Mouse (Mus musculus) lung, postnatal 25 days (tissue): ENCODE results near the gene Sh3pxd2b.

Experiments used
- DNase-seq: peaks from one replicate; pipeline ENCODE4 v3.0.0; 2022; ENCODE audit warnings: low spot score

Sh3pxd2b gene

DNA sequence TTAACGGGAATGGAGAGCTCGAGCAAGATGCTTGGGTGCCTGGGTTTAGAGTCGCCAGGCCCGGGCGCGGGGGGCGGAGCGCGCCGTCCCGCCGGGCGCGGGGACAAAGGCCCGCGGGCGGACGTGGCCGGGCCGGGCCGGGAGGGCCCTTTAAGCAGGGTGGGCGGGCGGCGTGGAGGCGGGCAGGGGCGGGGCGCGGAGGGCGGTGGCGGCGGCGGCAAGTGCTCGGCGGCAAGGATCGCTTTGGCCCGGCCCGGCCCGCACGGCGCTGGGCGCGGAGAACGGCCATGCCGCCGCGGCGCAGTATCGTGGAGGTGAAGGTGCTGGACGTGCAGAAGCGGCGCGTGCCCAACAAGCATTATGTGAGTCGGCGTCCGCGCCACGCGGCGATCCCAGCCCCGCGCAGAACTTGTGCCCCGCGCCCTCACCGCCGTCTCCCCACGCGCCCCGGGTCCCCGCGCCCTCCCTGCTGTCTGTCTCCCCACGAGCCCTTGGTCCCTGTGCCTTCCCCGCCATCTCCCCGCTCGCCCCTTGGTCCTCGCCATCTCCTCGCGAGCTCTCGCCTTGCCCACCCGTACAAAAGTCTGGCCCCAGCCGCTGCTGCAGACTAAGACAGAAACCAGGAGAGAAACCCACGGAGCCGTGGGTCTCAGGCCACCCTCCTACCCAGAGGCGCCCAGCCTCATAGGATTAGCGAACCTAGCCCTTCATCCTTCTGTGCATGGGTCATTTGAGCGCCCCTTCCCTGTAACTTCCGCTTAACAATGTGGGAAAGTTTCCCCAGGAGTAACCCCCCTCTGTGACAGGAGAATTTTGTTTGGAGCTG lies at the start of gene Sh3pxd2b:
Gene Sh3pxd2b (plus strand): TSS at position 214 of the 826 bp plus-strand sequence.
- no peak for DNase-seq

GRCm38 (mm10) chr11:32297866-32298531 lies 49.6 kb upstream of the Sh3pxd2b start:
- no peak for DNase-seq

DNA sequence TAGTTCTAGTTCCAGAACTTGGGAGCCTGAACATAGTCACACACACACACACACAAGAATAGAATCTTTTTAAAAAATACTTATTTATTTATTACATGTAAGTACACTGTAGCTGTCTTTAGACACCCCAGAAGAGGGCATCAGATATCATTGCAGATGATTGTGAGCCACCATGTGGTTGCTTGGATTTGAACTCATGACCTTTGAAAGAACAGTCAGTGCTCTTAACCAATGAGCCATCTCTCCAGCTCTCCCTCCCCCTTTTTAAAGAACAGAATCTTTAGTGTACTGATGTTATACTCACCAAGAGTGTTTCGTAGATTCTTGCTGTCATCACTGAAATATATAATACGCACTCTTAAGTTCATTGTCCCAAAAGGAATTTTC lies 49.1 kb upstream of the Sh3pxd2b start:
- no peak for DNase-seq

GRCm38 (mm10) chr11:32299865-32300264 lies 47.8 kb upstream of the Sh3pxd2b start, which contains the start of gene Hbq1a:
TSS of gene Hbq1a (plus strand) at chr11:32300069.
- peak; percentile 30 for DNase-seq

DNA sequence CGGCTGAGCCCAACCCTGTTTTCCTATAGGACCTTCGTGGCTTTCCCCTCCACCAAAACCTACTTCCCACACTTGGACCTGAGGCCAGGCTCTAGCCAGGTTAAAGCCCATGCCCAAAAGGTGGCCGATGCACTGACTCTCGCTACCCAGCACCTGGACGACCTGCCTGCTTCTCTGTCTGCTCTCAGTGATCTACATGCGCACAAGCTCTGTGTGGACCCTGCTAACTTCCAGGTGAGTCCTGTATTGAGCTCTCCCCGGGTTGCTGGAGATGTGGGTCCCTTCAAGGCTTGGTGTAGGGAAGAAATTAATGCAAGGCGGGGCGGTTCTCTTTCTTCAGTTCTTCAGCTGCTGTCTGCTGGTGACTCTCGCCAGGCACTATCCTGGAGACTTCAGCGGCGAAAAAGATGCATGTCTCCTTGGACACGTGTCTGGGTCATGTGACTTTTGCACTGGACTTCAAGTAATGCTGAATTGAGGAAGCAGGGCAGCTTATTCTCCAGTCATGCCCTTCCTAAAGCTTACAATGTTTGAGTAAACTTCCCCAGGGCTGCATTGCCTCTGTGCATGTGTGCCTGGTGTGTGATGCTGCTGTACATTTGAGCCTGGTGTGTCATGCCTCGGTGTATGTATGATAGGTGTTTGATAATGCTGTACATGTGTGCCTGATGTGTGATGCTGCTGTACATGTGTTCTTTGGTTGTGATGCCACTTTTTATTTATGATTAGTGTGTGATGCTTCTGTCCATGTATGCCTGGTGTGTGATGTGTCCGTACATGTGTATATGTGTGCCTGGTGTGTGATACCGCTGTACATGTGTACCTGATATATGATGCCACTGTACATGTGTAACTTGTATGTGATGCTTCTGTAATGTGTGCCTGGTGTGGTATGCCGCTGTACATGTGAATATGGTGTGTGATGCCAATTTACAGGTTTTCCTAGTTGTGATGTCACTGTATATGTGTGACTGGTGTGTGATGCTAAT lies 47.0 kb upstream of the Sh3pxd2b start:
- no peak for DNase-seq

DNA sequence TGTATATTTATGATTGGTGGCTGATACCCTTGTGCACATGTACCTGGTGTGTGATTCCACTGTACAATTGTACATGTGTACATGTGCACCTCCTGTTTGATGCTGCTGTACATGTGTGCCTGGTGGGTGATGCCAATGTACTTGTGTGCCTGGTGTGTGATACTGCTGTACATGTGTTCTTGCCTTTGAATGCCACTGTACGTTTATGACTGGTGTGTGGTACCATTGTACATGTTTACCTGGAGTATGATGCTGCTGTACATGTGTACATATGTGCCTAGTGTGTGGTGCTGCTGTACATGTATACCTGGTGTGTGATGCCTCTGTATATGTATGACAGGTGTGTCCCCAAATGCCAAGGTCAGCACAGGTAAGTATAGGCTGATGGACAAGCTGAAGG lies 46.1 kb upstream of the Sh3pxd2b start:
- no peak for DNase-seq

GRCm38 (mm10) chr11:32302824-32303419 lies 44.7 kb upstream of the Sh3pxd2b start:
- DNase-seq: peak; percentile 38

DNA sequence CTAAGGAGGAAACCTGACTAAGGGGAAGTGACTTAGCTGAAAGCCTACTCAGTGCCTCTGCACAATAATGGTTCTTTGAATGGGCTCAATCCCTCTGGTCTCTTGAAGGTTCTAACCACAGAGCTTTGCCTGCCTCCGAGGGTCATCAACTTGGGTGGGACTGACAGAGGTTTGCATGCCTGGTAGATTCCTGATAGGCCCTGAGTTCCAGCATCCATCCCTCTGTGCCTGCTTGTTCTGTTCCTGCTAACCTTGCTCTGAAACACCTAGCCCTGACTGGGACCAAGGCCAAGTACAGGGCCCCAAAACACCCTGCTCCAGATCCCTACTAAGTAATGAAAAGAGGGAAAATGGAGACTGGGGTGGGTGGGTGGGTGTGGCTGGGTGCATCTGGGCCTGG lies 44.2 kb upstream of the Sh3pxd2b start:
- DNase-seq: no peak

DNA sequence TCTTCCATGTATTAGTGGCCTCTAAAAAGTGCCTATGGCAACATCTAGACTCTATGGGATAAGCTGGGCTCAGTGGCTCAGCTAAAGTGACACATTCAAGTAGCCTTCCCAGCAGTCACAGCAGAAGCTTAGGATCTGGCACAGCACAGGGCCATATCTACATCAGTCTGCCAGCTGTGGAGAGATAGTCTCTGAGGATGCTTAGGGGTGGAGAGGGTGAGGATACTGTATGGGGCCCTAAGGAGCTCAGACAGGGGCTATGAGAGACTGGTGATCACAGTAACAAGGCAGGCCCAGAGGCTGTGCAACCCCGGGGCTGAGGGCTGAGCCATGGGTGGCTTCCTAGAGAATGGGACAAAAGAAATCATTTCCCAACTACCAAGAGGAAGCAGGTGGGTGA lies 40.6 kb upstream of the Sh3pxd2b start:
- no peak for DNase-seq

GRCm38 (mm10) chr11:32309446-32309845 lies 38.2 kb upstream of the Sh3pxd2b start:
- DNase-seq: no peak

DNA sequence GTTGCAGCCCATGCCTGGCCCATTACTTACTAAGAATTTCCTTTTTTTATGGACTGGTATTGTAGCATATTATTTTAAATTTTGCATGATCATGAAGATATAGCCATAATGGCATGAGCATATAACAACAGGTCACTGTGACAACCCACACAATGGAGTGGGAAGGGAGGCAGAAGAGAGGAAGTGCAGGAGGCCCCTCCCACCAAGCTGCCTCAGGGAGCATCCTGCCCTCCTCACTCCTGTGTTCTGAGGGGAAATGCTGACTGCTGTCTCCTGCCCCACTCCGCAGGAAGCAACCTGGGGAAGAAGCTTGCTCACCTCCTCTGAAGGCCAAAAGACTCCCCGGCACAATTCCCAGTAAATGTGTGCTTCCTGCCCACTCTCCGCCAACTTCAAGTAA lies 37.7 kb upstream of the Sh3pxd2b start:
- no peak for DNase-seq

GRCm38 (mm10) chr11:32316009-32316408 lies 31.6 kb upstream of the Sh3pxd2b start:
- DNase-seq: no peak

- no peak for DNase-seq
Measured at GRCm38 (mm10) chr11:32320507-32321195, 27.0 kb upstream of the Sh3pxd2b start.

GRCm38 (mm10) chr11:32321196-32321565 lies 26.4 kb upstream of the Sh3pxd2b start:
- DNase-seq: peak; percentile 22

GRCm38 (mm10) chr11:32324609-32325008 lies 23.0 kb upstream of the Sh3pxd2b start:
- peak; percentile 84 for DNase-seq

DNA sequence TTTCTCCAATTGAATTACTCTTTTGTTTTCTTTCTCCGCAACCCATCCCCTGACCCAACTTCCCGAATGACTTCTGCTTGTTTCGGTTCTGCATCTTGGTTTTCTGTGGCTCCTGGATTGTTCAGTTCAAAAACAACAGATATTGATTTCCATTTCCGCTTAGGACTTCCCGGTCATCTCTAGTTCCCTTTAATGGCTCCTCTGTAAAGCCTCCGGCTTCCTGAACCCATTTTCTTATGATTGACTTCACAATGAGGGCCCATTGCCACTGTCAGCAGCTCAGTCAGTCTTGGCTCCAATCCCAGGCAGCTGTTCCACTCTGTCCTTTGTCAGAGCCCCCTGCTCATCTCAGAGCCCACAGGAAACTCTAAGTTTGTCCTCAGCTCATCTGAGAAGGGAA lies 16.5 kb upstream of the Sh3pxd2b start:
- peak; percentile 53 for DNase-seq

- no peak for DNase-seq
Measured at GRCm38 (mm10) chr11:32331861-32332260, 15.8 kb upstream of the Sh3pxd2b start.

DNA sequence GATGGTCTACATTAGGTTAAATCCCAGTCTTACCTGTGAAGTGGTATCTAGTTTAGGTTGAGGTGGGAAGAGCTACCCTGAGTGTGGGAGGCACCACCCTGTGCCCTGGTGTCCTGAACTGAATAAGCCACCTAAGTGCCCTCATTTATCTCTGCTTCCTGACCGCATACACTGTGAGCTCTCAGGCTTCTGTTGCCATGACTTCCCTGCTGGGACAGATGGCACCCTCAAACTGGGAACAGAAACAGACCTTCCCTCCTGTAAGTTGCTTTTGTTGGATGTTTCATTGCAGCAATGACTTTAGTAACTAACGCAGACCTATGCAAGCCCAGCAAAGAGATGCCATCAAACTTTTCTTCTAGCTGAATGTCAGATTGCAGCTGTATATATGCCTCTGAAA lies 14.4 kb upstream of the Sh3pxd2b start:
- DNase-seq: no peak

DNA sequence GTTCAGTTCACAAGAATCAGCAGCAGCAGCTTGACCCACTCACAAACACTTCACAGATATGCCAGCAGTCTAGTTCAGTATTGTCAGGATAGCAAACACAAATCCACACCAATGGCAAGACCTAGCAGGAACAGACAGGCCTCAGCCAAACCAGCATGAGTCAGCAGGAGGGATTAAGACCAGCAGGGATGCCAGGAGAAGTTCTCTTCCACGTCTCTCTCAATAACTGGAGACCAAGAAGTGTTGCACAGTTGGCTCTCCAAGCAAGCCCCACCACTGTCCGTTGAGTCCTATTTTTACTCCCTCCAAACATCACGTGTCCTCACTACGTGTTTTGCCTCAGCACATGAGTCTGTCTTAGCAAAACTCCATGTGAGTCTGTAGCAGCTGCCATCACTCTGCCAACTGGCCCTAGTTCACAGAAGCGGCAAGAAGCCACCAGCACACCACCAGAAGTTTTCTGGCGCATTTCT lies 11.1 kb upstream of the Sh3pxd2b start:
- DNase-seq: peak; percentile 50

GRCm38 (mm10) chr11:32339131-32339531 lies 8.5 kb upstream of the Sh3pxd2b start:
- peak; percentile 66 for DNase-seq
